Mouse (Mus musculus) G1E (cell line): ENCODE data around the gene Ak7.

Source experiments
- CTCF ChIP-seq: IDR thresholded peaks from 2 replicates; pipeline ENCODE4 v1.5.1; 2012; ENCODE audit warnings: low read depth, low read length, inconsistent platforms, mixed read lengths
- GATA1 ChIP-seq: IDR thresholded peaks from 2 replicates; pipeline ENCODE4 v1.6.1; 2012; ENCODE audit warnings: borderline replicate concordance, low read length, inconsistent platforms, mixed read lengths

DNA sequence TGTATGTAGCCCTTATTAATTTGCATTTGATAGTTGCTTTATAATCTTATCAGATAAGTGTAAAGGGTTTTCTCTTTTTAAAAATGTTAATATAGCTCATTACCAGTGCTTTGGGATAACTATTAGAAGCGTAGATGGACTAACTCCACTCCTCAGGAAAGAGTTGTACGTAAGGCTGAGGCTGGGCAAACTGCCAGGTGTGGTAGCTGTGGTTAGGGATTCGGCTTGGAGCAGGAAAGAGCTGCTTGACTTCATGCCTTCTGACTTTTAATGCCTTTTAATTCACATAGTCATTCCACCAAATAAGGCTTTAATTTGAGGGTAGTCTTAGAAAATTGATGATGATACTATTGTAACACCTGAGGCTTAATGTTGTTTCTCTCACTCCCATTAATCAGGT, 103.2 kb downstream of the Ak7 start:
- no peak for TF ChIP-seq CTCF
- no peak for TF ChIP-seq GATA1
